Mouse (Mus musculus): ENCODE data around the gene Syna.

The Syna gene

GRCm38 (mm10) chr5:134567445-134567844 is 7.5 kb upstream of the Syna start:
- no peak for DNase-seq (ENCODE audit: low spot score in 2 of 2)

GRCm38 (mm10) chr5:134565696-134566095 is 5.7 kb upstream of the Syna start:
- no peak for DNase-seq (ENCODE audit: low spot score in 2 of 2)

- DNase-seq (ENCODE audit: low spot score in 2 of 2): no peak
Observed at GRCm38 (mm10) chr5:134564272-134564671, 4.3 kb upstream of the Syna start.

- DNase-seq (ENCODE audit: low spot score in 2 of 2): no peak
Observed at GRCm38 (mm10) chr5:134560450-134561171, 640 bp upstream of the Syna start.

GRCm38 (mm10) chr5:134555463-134556164 is 4.4 kb downstream of the Syna start:
- peak in 1 of 2 experiments; percentile 40 for DNase-seq (ENCODE audit: low spot score in 2 of 2)

GRCm38 (mm10) chr5:134553951-134554546 is 5.9 kb downstream of the Syna start:
- DNase-seq (ENCODE audit: low spot score in 2 of 2): no peak

DNA sequence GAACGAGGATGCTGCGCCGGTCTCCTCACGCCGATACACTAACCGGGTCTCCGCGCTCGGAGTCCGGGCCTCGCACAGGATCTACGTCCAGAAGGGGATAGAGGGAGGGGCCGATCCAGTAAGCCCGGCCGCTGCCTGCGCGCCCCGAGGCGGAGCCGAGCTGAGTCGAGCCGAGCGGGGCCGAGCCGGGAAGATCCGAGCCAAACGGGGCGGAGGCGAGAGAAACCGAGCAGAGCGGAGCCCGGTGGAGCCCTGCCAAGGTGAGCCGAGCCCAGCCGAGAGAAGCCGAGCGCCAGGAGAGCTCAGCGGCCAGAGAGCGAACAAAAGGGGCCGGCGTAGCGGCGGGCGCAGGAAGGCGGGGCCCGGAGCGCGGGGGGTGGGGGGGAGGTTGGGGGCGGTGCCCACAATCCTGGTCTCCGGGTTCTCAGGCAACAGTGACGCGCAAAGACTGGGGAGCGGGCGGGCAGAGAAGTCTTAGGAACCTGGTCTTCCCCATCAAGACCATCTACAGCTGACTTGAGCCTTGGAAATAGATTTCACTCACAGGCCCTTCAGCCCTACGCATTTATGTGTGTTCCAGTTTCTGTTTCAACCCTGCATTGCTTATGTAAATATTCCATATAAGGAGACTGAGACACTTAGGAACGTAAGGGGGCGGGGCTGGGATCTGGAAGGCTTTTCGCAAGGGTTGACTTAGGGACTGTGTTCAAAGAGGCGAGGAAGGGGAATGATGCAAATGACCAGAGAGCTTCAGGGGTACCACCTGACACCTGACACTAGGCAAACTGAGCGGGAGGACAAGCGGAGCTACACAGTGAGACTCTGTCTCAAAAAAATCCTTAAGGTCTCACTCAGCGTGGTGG is 7.6 kb downstream of the Syna start, which contains the start of gene Clip2:
Gene Clip2 (minus strand): TSS at position 325 of the 863 bp plus-strand sequence.
- peak; percentile 97 to 98 for DNase-seq (ENCODE audit: low spot score in 2 of 2)

GRCm38 (mm10) chr5:134551233-134552109 is 8.5 kb downstream of the Syna start:
- DNase-seq (ENCODE audit: low spot score in 2 of 2): peak in 1 of 2 experiments; percentile 38

- no peak for DNase-seq (ENCODE audit: low spot score in 2 of 2)
Observed at GRCm38 (mm10) chr5:134550836-134551232, 9.1 kb downstream of the Syna start.

GRCm38 (mm10) chr5:134549640-134550168 is 10.3 kb downstream of the Syna start:
- DNase-seq (ENCODE audit: low spot score in 2 of 2): no peak

DNA sequence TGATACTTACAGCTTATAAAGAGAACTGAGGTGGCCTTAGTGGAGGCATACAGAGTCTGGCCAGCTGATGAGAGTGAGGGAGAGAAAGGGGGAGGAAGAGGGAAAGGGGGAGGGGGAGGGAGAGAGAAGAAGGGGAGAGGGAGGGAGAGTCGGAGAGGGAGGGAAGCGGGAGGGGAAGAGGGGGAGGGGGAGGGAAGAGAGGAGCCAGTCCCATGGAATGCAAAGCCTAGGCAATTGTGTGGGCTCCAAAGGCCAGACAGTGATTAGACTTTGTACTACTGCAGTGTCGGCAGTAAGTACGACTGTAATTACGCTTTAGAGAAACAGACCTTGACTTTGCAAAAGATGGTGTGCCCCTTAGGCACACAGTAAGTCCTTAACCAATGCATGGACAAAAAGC is 11.7 kb downstream of the Syna start:
- DNase-seq (ENCODE audit: low spot score in 2 of 2): no peak

DNA sequence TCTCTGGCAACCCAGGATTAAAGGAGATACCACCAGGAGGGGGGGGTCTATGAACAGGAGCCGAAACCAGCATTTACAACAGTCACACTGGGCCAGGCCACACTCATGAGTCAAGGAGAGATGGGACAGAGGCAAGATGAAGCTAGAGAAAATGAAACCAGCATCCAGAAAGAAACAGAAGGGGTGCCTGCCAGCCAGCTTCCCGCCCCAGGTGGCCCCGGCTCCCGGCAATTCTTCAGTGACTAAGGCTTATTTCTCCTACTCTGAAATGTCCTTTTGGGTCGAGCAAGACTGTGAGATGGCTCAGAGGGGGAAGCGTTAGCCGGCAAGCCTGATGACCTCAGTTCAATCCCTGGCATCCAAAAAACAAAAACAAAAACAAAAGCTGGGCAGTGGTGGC is 13.2 kb downstream of the Syna start:
- DNase-seq (ENCODE audit: low spot score in 2 of 2): no peak

DNA sequence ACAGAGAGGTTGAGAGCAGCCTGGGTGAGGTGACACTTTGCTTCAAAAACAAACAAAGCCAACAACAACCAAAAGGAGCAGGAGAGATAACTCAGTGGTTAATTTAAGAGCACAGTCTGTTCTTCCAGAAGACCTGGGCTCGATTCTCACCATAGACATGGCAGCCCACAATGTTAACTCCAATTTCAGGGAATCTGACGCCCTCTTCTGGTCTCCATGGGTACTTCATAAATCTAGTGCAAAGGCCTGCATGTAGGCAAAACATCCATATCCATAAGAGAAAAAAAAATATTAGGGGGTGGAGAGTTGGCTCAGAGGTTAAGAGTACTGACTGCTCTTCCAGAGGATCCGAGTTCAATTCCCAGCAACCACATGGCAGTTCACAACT is 14.7 kb downstream of the Syna start:
- DNase-seq (ENCODE audit: low spot score in 2 of 2): no peak

GRCm38 (mm10) chr5:134544516-134545241 is 15.3 kb downstream of the Syna start:
- DNase-seq (ENCODE audit: low spot score in 2 of 2): no peak

- peak in 1 of 2 experiments; percentile 72 for DNase-seq (ENCODE audit: low spot score in 2 of 2)
Observed at GRCm38 (mm10) chr5:134541640-134542039, 18.3 kb downstream of the Syna start.

DNA sequence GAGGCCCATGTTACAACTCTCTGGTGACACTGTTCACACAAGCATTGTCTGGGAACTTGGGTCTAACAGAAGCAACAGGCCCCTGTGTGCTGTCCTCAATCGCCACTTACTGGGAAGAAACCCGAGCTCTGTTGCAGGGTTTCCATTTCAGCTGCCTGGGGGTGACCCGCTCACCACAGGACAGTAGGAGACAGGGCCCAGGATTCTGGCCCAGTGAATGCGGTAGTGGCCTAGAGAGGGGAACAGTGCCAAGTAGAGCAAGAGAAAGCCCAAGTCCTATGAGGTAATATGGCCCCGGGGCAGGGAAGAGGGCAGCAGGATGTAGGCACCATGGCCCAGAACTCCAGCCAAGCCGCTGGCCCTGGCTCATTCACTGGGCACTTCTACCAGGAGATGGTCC is 19.1 kb downstream of the Syna start:
- DNase-seq (ENCODE audit: low spot score in 2 of 2): no peak

DNA sequence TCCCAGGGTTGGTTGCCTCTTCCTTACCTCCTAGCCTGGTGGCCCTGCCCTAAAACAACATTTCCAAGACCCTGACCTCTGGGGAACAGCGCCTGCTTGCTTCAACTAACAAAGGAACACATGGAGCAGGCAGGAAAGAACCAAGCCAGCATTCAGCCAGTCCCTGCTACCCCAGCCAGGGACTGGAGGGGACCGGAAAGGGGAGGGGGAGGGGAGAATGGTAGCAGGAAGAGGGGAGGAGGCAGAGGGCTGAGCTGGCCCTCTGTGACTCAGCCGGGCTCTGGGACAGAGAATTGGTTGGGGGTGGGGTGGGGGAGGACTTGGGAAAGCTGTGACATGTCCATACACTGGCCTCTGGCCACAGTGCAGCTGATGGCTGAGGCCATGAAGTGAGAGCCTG is 20.1 kb downstream of the Syna start:
- peak in 1 of 2 experiments; percentile 60 for DNase-seq (ENCODE audit: low spot score in 2 of 2)

GRCm38 (mm10) chr5:134536036-134536435 is 23.9 kb downstream of the Syna start:
- no peak for DNase-seq (ENCODE audit: low spot score in 2 of 2)

DNA sequence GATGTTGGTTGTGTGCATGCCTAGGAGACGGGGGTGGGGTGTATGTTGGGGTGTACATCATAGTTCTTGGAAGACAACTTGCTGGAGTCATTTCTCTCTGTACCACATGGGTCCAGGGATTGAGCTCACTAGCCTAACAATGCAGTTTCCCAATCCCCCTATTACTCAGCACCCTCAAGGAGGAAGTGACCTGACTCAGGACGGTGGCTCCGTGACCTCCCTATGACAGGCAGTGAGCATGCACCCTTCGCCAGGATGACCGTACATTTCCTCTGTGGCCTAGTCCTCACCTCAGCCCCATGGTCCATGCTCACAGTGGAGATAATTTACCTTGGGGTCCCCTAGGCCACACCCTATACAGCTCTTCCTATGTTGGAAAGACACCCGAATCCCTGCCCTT is 27.6 kb downstream of the Syna start:
- no peak for DNase-seq (ENCODE audit: low spot score in 2 of 2)

GRCm38 (mm10) chr5:134531585-134531984 is 28.4 kb downstream of the Syna start:
- no peak for DNase-seq (ENCODE audit: low spot score in 2 of 2)

Measured in urinary bladder, adult 18-20 months (tissue).